In genomic region chr9:41118065-41118464, GRCm38 (mm10) we compare ENCODE assay signal across 9 mouse cellular contexts. TPM values are rescaled to one million over a fixed set of nuclear protein-coding genes. Genes with fewer than 3 reads are reported as not detected.
DNase-seq lines count a peak whose midpoint lies in the region; ATAC-seq and TF ChIP-seq lines count a peak whose summit lies in the region.
"Had no signal": no experiment of that assay in that cellular context is flagged by ENCODE, and none has a peak within 500 bp of the region (broad histone marks: within the 10 kb centered on the region; RNA-seq: fewer than 3 reads in every experiment).

No protein-coding gene starts in this region.

- no peak overlapping the region for H3K4me3 ChIP-seq in heart, embryonic 15.5 days
- no peak overlapping the region for H3K4me3 ChIP-seq in liver, postnatal 0 days (ENCODE audit: low read depth, low read length)
- H3K4me3 ChIP-seq: neural tube, embryonic 12.5 days had no signal

- no peak for TF ChIP-seq EP300 in liver, postnatal 0 days (IDR thresholded peaks at IDR 0.05; ENCODE audit: low read depth)

- no peak for DNase-seq in heart, adult 8-10 months (ENCODE audit: low spot score)
- DNase-seq in CD4-positive helper T cell, adult 2 months (ENCODE audit: low read depth, low spot score), result peak; percentile 88
- peak; percentile 87 for DNase-seq in T-cell, adult 2 months (ENCODE audit: low spot score)
- DNase-seq in liver, postnatal 0 days, result no peak
- no peak for DNase-seq in ovary, adult 18-20 months (ENCODE audit: low spot score)
- no peak for DNase-seq in neural tube, embryonic 10.5 days (ENCODE audit: extremely low spot score, low spot score)
- DNase-seq in adrenal gland, adult 2 months, result no peak

- no peaks in the 10 kb centered on the region for H3K36me3 ChIP-seq in heart, embryonic 15.5 days
- H3K36me3 ChIP-seq in liver, postnatal 0 days (replicated peaks; ENCODE audit: insufficient read depth, low read length), result no peaks in the 10 kb centered on the region
- H3K36me3 ChIP-seq: neural tube, embryonic 12.5 days had no signal

- no peaks in the 10 kb centered on the region for H3K27me3 ChIP-seq in heart, embryonic 15.5 days
- H3K27me3 ChIP-seq in liver, postnatal 0 days (ENCODE audit: insufficient read depth, low read length), result no peaks in the 10 kb centered on the region
- H3K27me3 ChIP-seq: neural tube, embryonic 12.5 days had no signal

- WGBS in heart, embryonic 15.5 days, result 24% methylated on average over 7 of the region's 7 CpGs
- 33% methylated on average over 7 of the region's 7 CpGs for WGBS in liver, postnatal 0 days (ENCODE audit: insufficient replicate concordance)

- H3K9me3 ChIP-seq in heart, embryonic 15.5 days (replicated peaks), result no peaks in the 10 kb centered on the region
- H3K9me3 ChIP-seq in liver, postnatal 0 days (ENCODE audit: low read length), result no peaks in the 10 kb centered on the region
- H3K9me3 ChIP-seq: neural tube, embryonic 12.5 days had no signal

- no peak for TF ChIP-seq CTCF in liver, postnatal 0 days (IDR thresholded peaks at IDR 0.05; ENCODE audit: low read depth)

- peaks cover 36% of the 10 kb centered on the region for H3K4me1 ChIP-seq in heart, embryonic 15.5 days (replicated peaks)
- H3K4me1 ChIP-seq in liver, postnatal 0 days (ENCODE audit: insufficient read depth), result peaks cover 8% of the 10 kb centered on the region

- no peak overlapping the region for H3K4me2 ChIP-seq in heart, embryonic 15.5 days
- H3K4me2 ChIP-seq in liver, postnatal 0 days (ENCODE audit: low read depth, low read length), result no peak overlapping the region
- H3K4me2 ChIP-seq: neural tube, embryonic 12.5 days had no signal

- peak overlapping the region; percentile 13; the same call in 1 of the 2 replicates for H3K27ac ChIP-seq in heart, embryonic 15.5 days
- no peak overlapping the region for H3K27ac ChIP-seq in liver, postnatal 0 days (ENCODE audit: low read depth)
- H3K27ac ChIP-seq: neural tube, embryonic 12.5 days had no signal

- peak; percentile 73; the same call in 1 of the 2 replicates for ATAC-seq in heart, embryonic 15.5 days (replicated peaks; ENCODE audit: insufficient number of reproducible peaks, insufficient read depth, low FRiP score, low read depth)
- ATAC-seq in liver, postnatal 0 days, result peak; percentile 72

- no peak overlapping the region for H3K9ac ChIP-seq in heart, embryonic 15.5 days
- no peak overlapping the region for H3K9ac ChIP-seq in liver, postnatal 0 days (replicated peaks)
- H3K9ac ChIP-seq: neural tube, embryonic 12.5 days had no signal

RNA-seq across cellular contexts. Expression of gene Ubash3b, which starts 43.4 kb away (rescaled TPM):
- 6.5 and 6.8 TPM in 2 replicates for polyA plus RNA-seq in heart, embryonic 15.5 days (2015; fragmentation: Nextera tagmentation; extraction: Ambion mirVana)
- total RNA-seq in heart, adult 8-10 months (2022), result 1 to 10 TPM in 1 of 4 experiments, under 1 TPM in 3; 0.79 to 1.1 (median 0.97) TPM
- 6.6 TPM in 2 replicates for polyA plus RNA-seq in liver, postnatal 0 days (2015; fragmentation: Nextera tagmentation; extraction: Ambion mirVana)
- total RNA-seq in adrenal gland, adult 2 months (2021), result 1 to 10 TPM; 1.9 to 2.5 TPM
- 1.1 and 2.1 TPM in 2 replicates for polyA plus RNA-seq in adrenal gland, adult 2 months (2012; rRNA removed)

Comparison
In these comparisons a context has a peak if more than half of its experiments do, and no peak if none do; other contexts are left out.
1. DNase-seq: peak in CD4-positive helper T cell, adult 2 months (single experiment) and T-cell, adult 2 months (single experiment); none in heart, adult 8-10 months (single experiment), liver, postnatal 0 days (single experiment), ovary, adult 18-20 months (single experiment), neural tube, embryonic 10.5 days (single experiment) and adrenal gland, adult 2 months (single experiment).